Mouse (Mus musculus): Measurements from ENCODE around the gene Zfp663. TPM values are rescaled to one million over a fixed set of nuclear protein-coding genes. Genes with fewer than 3 reads are reported as not detected.

The Zfp663 gene
- polyA plus RNA-seq, 1 experiment from 2014 or later, result 0.29 TPM

- Histone ChIP-seq H3K9ac (ENCODE audit: low read length) (peak within 1 kb of the TSS; percentile 90), H3K4me2 (ENCODE audit: low read depth, low read length) (peak within 1 kb of the TSS; percentile 97), H3K4me3 (ENCODE audit: low read length) (peak within 1 kb of the TSS; percentile 76), H3K4me1 (ENCODE audit: control insufficient read depth, insufficient read depth, low read length) (peaks cover 30% of the 10 kb centered on the region), H3K9me3 (replicated peaks; ENCODE audit: control insufficient read depth, low read length) (0 out of 2 replicates have a peak, but pooled peaks cover 2% of the 10 kb centered on the region), H3K27ac (ENCODE audit: low read length) (peak within 1 kb of the TSS; percentile 66), H3K36me3 (ENCODE audit: control insufficient read depth, insufficient read depth) (no peaks in the 10 kb centered on the region), H3K27me3 (ENCODE audit: control insufficient read depth, insufficient read depth, low read length) (no peaks in the 10 kb centered on the region)
- peak; percentile 99 for ATAC-seq (replicated peaks; ENCODE audit: extremely low read depth, insufficient read depth, low FRiP score)
- WGBS, result under 1% methylated on average over 55 of the region's 55 CpGs
Measured at GRCm38 (mm10) chr2:165326304-165327190, 42.0 kb downstream of the Zfp663 start, which contains the start of gene Elmo2. Gene Elmo2 (minus strand): TSS chr2:165326479.

GRCm38 (mm10) chr2:165325521-165326303, 42.8 kb downstream of the Zfp663 start:
- Histone ChIP-seq H3K9me3 (replicated peaks; ENCODE audit: control insufficient read depth, low read length) (no peaks in the 10 kb centered on the region), H3K4me3 (ENCODE audit: low read length) (peak overlapping the region; percentile 76), H3K27me3 (ENCODE audit: control insufficient read depth, insufficient read depth, low read length) (no peaks in the 10 kb centered on the region), H3K27ac (ENCODE audit: low read length) (peak overlapping the region; percentile 38; the same call in 1 of the 2 replicates), H3K36me3 (ENCODE audit: control insufficient read depth, insufficient read depth) (no peaks in the 10 kb centered on the region), H3K4me2 (ENCODE audit: low read depth, low read length) (peak overlapping the region; percentile 90), H3K4me1 (ENCODE audit: control insufficient read depth, insufficient read depth, low read length) (peaks cover 38% of the 10 kb centered on the region), H3K9ac (ENCODE audit: low read length) (peak overlapping the region; percentile 90)
- under 1% methylated on average over 30 of the region's 30 CpGs for WGBS
- ATAC-seq (replicated peaks; ENCODE audit: extremely low read depth, insufficient read depth, low FRiP score), result peak; percentile 18; the same call in 1 of the 2 replicates

GRCm38 (mm10) chr2:165323928-165324327, 44.6 kb downstream of the Zfp663 start:
- Histone ChIP-seq H3K9me3 (replicated peaks; ENCODE audit: control insufficient read depth, low read length) (no peaks in the 10 kb centered on the region), H3K9ac (ENCODE audit: low read length) (no peak overlapping the region), H3K4me1 (ENCODE audit: control insufficient read depth, insufficient read depth, low read length) (peaks cover 53% of the 10 kb centered on the region), H3K36me3 (ENCODE audit: control insufficient read depth, insufficient read depth) (no peaks in the 10 kb centered on the region), H3K4me3 (ENCODE audit: low read length) (no peak overlapping the region), H3K4me2 (ENCODE audit: low read depth, low read length) (no peak overlapping the region), H3K27me3 (ENCODE audit: control insufficient read depth, insufficient read depth, low read length) (no peaks in the 10 kb centered on the region), H3K27ac (ENCODE audit: low read length) (no peak overlapping the region)
- 67% methylated on average over 5 of the region's 5 CpGs for WGBS
- ATAC-seq (replicated peaks; ENCODE audit: extremely low read depth, insufficient read depth, low FRiP score), result no peak

- H3K27ac ChIP-seq (ENCODE audit: low read length), result no peak overlapping the region
- no peak overlapping the region for H3K4me2 ChIP-seq (ENCODE audit: low read depth, low read length)
- no peak overlapping the region for H3K9ac ChIP-seq (ENCODE audit: low read length)
- H3K4me3 ChIP-seq (ENCODE audit: low read length), result no peak overlapping the region
- ATAC-seq (replicated peaks; ENCODE audit: extremely low read depth, insufficient read depth, low FRiP score), result no peak
- 79% methylated on average over 5 of the region's 5 CpGs for WGBS
- no peaks in the 10 kb centered on the region for H3K9me3 ChIP-seq (replicated peaks; ENCODE audit: control insufficient read depth, low read length)
- no peaks in the 10 kb centered on the region for H3K36me3 ChIP-seq (ENCODE audit: control insufficient read depth, insufficient read depth)
- no peaks in the 10 kb centered on the region for H3K27me3 ChIP-seq (ENCODE audit: control insufficient read depth, insufficient read depth, low read length)
- H3K4me1 ChIP-seq (ENCODE audit: control insufficient read depth, insufficient read depth, low read length), result peaks cover 58% of the 10 kb centered on the region
Measured at GRCm38 (mm10) chr2:165323484-165323883, 45.0 kb downstream of the Zfp663 start.

- Histone ChIP-seq H3K27me3 (ENCODE audit: control insufficient read depth, insufficient read depth, low read length) (no peaks in the 10 kb centered on the region), H3K9me3 (replicated peaks; ENCODE audit: control insufficient read depth, low read length) (no peaks in the 10 kb centered on the region), H3K4me2 (ENCODE audit: low read depth, low read length) (no peak overlapping the region), H3K9ac (ENCODE audit: low read length) (no peak overlapping the region), H3K4me3 (ENCODE audit: low read length) (no peak overlapping the region), H3K27ac (ENCODE audit: low read length) (peak overlapping the region; percentile 80), H3K36me3 (ENCODE audit: control insufficient read depth, insufficient read depth) (no peaks in the 10 kb centered on the region), H3K4me1 (ENCODE audit: control insufficient read depth, insufficient read depth, low read length) (peaks cover 68% of the 10 kb centered on the region)
- no peak for ATAC-seq (replicated peaks; ENCODE audit: extremely low read depth, insufficient read depth, low FRiP score)
- 81% methylated on average over 22 of the region's 22 CpGs for WGBS
Measured at GRCm38 (mm10) chr2:165321981-165322735, 46.4 kb downstream of the Zfp663 start.

GRCm38 (mm10) chr2:165321381-165321888, 47.1 kb downstream of the Zfp663 start:
- no peak for ATAC-seq (replicated peaks; ENCODE audit: extremely low read depth, insufficient read depth, low FRiP score)
- Histone ChIP-seq H3K4me2 (ENCODE audit: low read depth, low read length) (peak overlapping the region; percentile 35), H3K9me3 (replicated peaks; ENCODE audit: control insufficient read depth, low read length) (no peaks in the 10 kb centered on the region), H3K4me1 (ENCODE audit: control insufficient read depth, insufficient read depth, low read length) (peaks cover 70% of the 10 kb centered on the region), H3K9ac (ENCODE audit: low read length) (peak overlapping the region; percentile 8; the same call in 1 of the 2 replicates), H3K27me3 (ENCODE audit: control insufficient read depth, insufficient read depth, low read length) (no peaks in the 10 kb centered on the region), H3K27ac (ENCODE audit: low read length) (peak overlapping the region; percentile 80), H3K36me3 (ENCODE audit: control insufficient read depth, insufficient read depth) (no peaks in the 10 kb centered on the region), H3K4me3 (ENCODE audit: low read length) (no peak overlapping the region)
- WGBS, result 58% methylated on average over 8 of the region's 8 CpGs

- 32% methylated on average over 12 of the region's 12 CpGs for WGBS
- H3K9me3 ChIP-seq (replicated peaks; ENCODE audit: control insufficient read depth, low read length), result no peaks in the 10 kb centered on the region
- H3K36me3 ChIP-seq (ENCODE audit: control insufficient read depth, insufficient read depth), result 0 out of 2 replicates have a peak, but pooled peaks cover 3% of the 10 kb centered on the region
- H3K27me3 ChIP-seq (ENCODE audit: control insufficient read depth, insufficient read depth, low read length), result no peaks in the 10 kb centered on the region
- H3K4me1 ChIP-seq (ENCODE audit: control insufficient read depth, insufficient read depth, low read length), result peaks cover 69% of the 10 kb centered on the region
- peak overlapping the region; percentile 35; the same call in 1 of the 2 replicates for H3K4me2 ChIP-seq (ENCODE audit: low read depth, low read length)
- H3K4me3 ChIP-seq (ENCODE audit: low read length), result no peak overlapping the region
- H3K9ac ChIP-seq (ENCODE audit: low read length), result peak overlapping the region; percentile 15; the same call in 1 of the 2 replicates
- ATAC-seq (replicated peaks; ENCODE audit: extremely low read depth, insufficient read depth, low FRiP score), result peak; percentile 30
- H3K27ac ChIP-seq (ENCODE audit: low read length), result peak overlapping the region; percentile 80
Measured at GRCm38 (mm10) chr2:165320531-165321150, 47.9 kb downstream of the Zfp663 start.

- Histone ChIP-seq H3K9ac (ENCODE audit: low read length) (no peak overlapping the region), H3K27ac (ENCODE audit: low read length) (peak overlapping the region; percentile 80; the same call in 1 of the 2 replicates), H3K4me2 (ENCODE audit: low read depth, low read length) (no peak overlapping the region), H3K4me3 (ENCODE audit: low read length) (no peak overlapping the region), H3K4me1 (ENCODE audit: control insufficient read depth, insufficient read depth, low read length) (peaks cover 57% of the 10 kb centered on the region), H3K27me3 (ENCODE audit: control insufficient read depth, insufficient read depth, low read length) (no peaks in the 10 kb centered on the region), H3K9me3 (replicated peaks; ENCODE audit: control insufficient read depth, low read length) (no peaks in the 10 kb centered on the region), H3K36me3 (ENCODE audit: control insufficient read depth, insufficient read depth) (peaks cover 12% of the 10 kb centered on the region)
- ATAC-seq (replicated peaks; ENCODE audit: extremely low read depth, insufficient read depth, low FRiP score), result no peak
- WGBS, result 27% methylated on average over 4 of the region's 4 CpGs
Measured at GRCm38 (mm10) chr2:165319503-165319902, 49.0 kb downstream of the Zfp663 start.

Measured in heart, embryonic 16.5 days (tissue).